ENCODE assay signal across 8 mouse cellular contexts in the genomic region with DNA sequence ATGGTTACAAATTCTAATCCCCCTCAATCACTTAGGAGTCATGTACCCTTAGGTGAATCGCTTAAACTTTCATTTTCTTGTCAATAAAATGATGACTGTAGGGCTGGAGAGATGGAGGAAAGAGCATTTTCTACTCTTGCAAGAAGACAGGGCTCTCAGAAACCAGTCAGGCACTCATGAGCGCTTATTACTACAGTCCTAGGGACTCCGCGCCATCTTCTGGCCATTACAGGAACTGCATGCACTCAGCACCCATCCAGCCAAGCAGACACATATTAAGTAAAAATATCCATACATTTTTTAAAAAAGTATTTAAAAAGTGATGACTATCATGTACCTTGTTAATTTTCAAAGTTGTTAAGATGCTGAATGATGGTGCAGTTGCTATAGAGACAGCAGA. TPM values are rescaled to one million over a fixed set of nuclear protein-coding genes. Genes with fewer than 3 reads are reported as not detected.
DNase-seq lines count a peak whose midpoint lies in the region; ATAC-seq and TF ChIP-seq lines count a peak whose summit lies in the region.

No protein-coding gene starts in this region.

- no peak for TF ChIP-seq POLR2A in cerebellum, adult 2 months (IDR thresholded peaks at IDR 0.05; ENCODE audit: borderline replicate concordance, insufficient read depth, low read length)

- no peak overlapping the region for H3K27ac ChIP-seq in cerebellum, adult 2 months (ENCODE audit: insufficient read depth, low read length)
- H3K27ac ChIP-seq in hindbrain, postnatal 0 days: peak overlapping the region; percentile 32; the same call in 1 of the 2 replicates
- H3K27ac ChIP-seq in midbrain, embryonic 10.5 days (replicated peaks): no peak overlapping the region

- no peak overlapping the region for H3K4me2 ChIP-seq in hindbrain, postnatal 0 days (ENCODE audit: low read depth, low read length)

- H3K4me3 ChIP-seq in cerebellum, adult 2 months (replicated peaks; ENCODE audit: insufficient read depth, low read depth, low read length): no peak overlapping the region
- H3K4me3 ChIP-seq in hindbrain, postnatal 0 days (ENCODE audit: low read length): no peak overlapping the region
- no peak overlapping the region for H3K4me3 ChIP-seq in midbrain, embryonic 10.5 days

- 2% methylated on average over 4 of the region's 4 CpGs for WGBS in cerebellum, adult 2 months
- WGBS in hindbrain, postnatal 0 days: 0% methylated on average over 4 of the region's 4 CpGs
- WGBS in midbrain, embryonic 10.5 days: 3% methylated on average over 4 of the region's 4 CpGs

- ATAC-seq in frontal cortex, adult (ENCODE audit: low TSS enrichment): peak; percentile 56
- ATAC-seq in hindbrain, postnatal 0 days: peak; percentile 66

- no peaks in the 10 kb centered on the region for H3K27me3 ChIP-seq in cerebellum, adult 2 months (ENCODE audit: control insufficient read depth, insufficient read depth, low read length)
- no peaks in the 10 kb centered on the region for H3K27me3 ChIP-seq in hindbrain, postnatal 0 days (ENCODE audit: insufficient read depth, low read length)
- H3K27me3 ChIP-seq in midbrain, embryonic 10.5 days (ENCODE audit: low read depth, poor library complexity, severe bottlenecking): no peaks in the 10 kb centered on the region

- DNase-seq in R1 (ENCODE audit: low read depth, low spot score): peak; percentile 74
- peak; percentile 73 to 86 for DNase-seq in cerebellum, adult 2 months
- DNase-seq in hindbrain, postnatal 0 days (ENCODE audit: low spot score): peak; percentile 92
- DNase-seq in left cerebral cortex, postnatal 14 days (ENCODE audit: low spot score in 2 of 2): peak; percentile 94 to 95
- peak; percentile 74 for DNase-seq in midbrain, embryonic 10.5 days (ENCODE audit: low spot score)
- DNase-seq in right cerebral cortex, postnatal 36 days (ENCODE audit: low spot score in 2 of 2): peak; percentile 80 to 81
- DNase-seq in urinary bladder, postnatal 36 days (ENCODE audit: low spot score in 2 of 2): peak; percentile 79

- H3K9ac ChIP-seq in hindbrain, postnatal 0 days (replicated peaks; ENCODE audit: low read length): no peak overlapping the region

- peak; percentile 93 for TF ChIP-seq CTCF in cerebellum, adult 2 months (IDR thresholded peaks at IDR 0.05; ENCODE audit: borderline replicate concordance, insufficient read depth, low read depth, low read length)
- peak; percentile 96 for TF ChIP-seq CTCF in hindbrain, postnatal 0 days (IDR thresholded peaks at IDR 0.05; ENCODE audit: low read depth)

- no peaks in the 10 kb centered on the region for H3K36me3 ChIP-seq in hindbrain, postnatal 0 days (ENCODE audit: insufficient read depth, low read length)
- no peaks in the 10 kb centered on the region for H3K36me3 ChIP-seq in midbrain, embryonic 10.5 days

- no peaks in the 10 kb centered on the region for H3K9me3 ChIP-seq in hindbrain, postnatal 0 days (ENCODE audit: low read length)
- no peaks in the 10 kb centered on the region for H3K9me3 ChIP-seq in midbrain, embryonic 10.5 days (replicated peaks)

- peaks cover 4% of the 10 kb centered on the region; the same call in 1 of the 2 replicates for H3K4me1 ChIP-seq in cerebellum, adult 2 months (ENCODE audit: control insufficient read depth, insufficient read depth, low read length)
- peaks cover 7% of the 10 kb centered on the region; the same call in 1 of the 2 replicates for H3K4me1 ChIP-seq in hindbrain, postnatal 0 days (ENCODE audit: insufficient read depth, low read length)
- H3K4me1 ChIP-seq in midbrain, embryonic 10.5 days: peaks cover 12% of the 10 kb centered on the region

- intact Hi-C loops in left cerebral cortex, postnatal 14 days (cut with DNase I): loop anchor here (1.0 to 10.0 kb wide), 3 partner anchors 72 to 516 kb away; no protein-coding TSS in a partner anchor

RNA-seq across cellular contexts. Expression of gene Ampd3, which starts 33.0 kb away (rescaled TPM):
- polyA plus RNA-seq in cerebellum, adult 2 months (2012; rRNA removed): 19.0 and 21.1 TPM in 2 replicates
- 15.1 and 24.8 TPM in 2 replicates for total RNA-seq in hindbrain, postnatal 0 days (2014; rRNA removed)
- 12.4 and 14.3 TPM in 2 replicates for polyA plus RNA-seq in hindbrain, postnatal 0 days (2015; fragmentation: Nextera tagmentation; extraction: Ambion mirVana)
- total RNA-seq in left cerebral cortex, postnatal 14 days (2021): 10 to 100 TPM; 23.6 to 28.2 TPM
- polyA plus RNA-seq in midbrain, embryonic 10.5 days (2016; fragmentation: Nextera tagmentation; extraction: Ambion mirVana): 0.81 and 0.95 TPM in 2 replicates

RNA-seq across cellular contexts. Expression of gene Rnf141, which starts 43.2 kb away (rescaled TPM):
- polyA plus RNA-seq in cerebellum, adult 2 months (2012; rRNA removed): 81.3 and 88.4 TPM in 2 replicates
- total RNA-seq in hindbrain, postnatal 0 days (2014; rRNA removed): 80.4 and 98.8 TPM in 2 replicates
- polyA plus RNA-seq in hindbrain, postnatal 0 days (2015; fragmentation: Nextera tagmentation; extraction: Ambion mirVana): 35.3 and 36.7 TPM in 2 replicates
- 10 to 100 TPM; 73.5 to 77.7 TPM for total RNA-seq in left cerebral cortex, postnatal 14 days (2021)
- 22.2 and 23.2 TPM in 2 replicates for polyA plus RNA-seq in midbrain, embryonic 10.5 days (2016; fragmentation: Nextera tagmentation; extraction: Ambion mirVana)
